Mouse (Mus musculus): ENCODE data around the gene Thap8.

- TF ChIP-seq CTCF (conservative IDR thresholded peaks at IDR 0.05; ENCODE audit: insufficient read depth, insufficient read length, low read depth, low read length) (no peak), POLR2A (IDR thresholded peaks at IDR 0.05; ENCODE audit: low read depth, low read length) (no peak)
Measured at GRCm38 (mm10) chr7:30235625-30236024, 44.3 kb upstream of the Thap8 start, which contains the start of gene Ovol3.

Data from kidney, adult 2 months (tissue).